Mouse (Mus musculus) ES-E14 (cell line): ENCODE measurements around the gene 2610044O15Rik8. TPM values are rescaled to one million over a fixed set of nuclear protein-coding genes. Genes with fewer than 3 reads are reported as not detected.
"Not testable (repeated sequence)": the region's sequence is repeated elsewhere in the genome, so short reads cannot be mapped to it uniquely, and the experiment has no call there.

Experiments used
- DNase-seq: peaks from one replicate; pipeline ENCODE4 v3.0.0-alpha.2; 2013; ENCODE audit warnings: low read depth, low spot score
- H3K27ac ChIP-seq: 2 replicates; pipeline ENCODE4 v1.5.1; 2012; ENCODE audit warnings: low read depth, mild to moderate bottlenecking, low read length, moderate library complexity, mixed read lengths; ENCODE audit not compliant: poor library complexity, insufficient read depth, severe bottlenecking
- H3K36me3 ChIP-seq: 2 replicates; pipeline ENCODE4 v1.6.1; 2012; ENCODE audit warnings: mild to moderate bottlenecking, low read length, moderate library complexity, mixed read lengths; ENCODE audit not compliant: control insufficient read depth, poor library complexity, insufficient read depth, severe bottlenecking
- H3K4me1 ChIP-seq, 2 experiments: fragments of 150-350 bp in 1 of 2; sonication (generic) in 1 of 2; 2 replicates each; pipeline ENCODE4 v1.6.1; 2012; ENCODE audit warnings: low read length in 2 of 2, mild to moderate bottlenecking in 1 of 2, mixed read lengths in 1 of 2; ENCODE audit not compliant: control insufficient read depth in 2 of 2, insufficient read depth in 2 of 2, poor library complexity in 1 of 2
- H3K4me3 ChIP-seq, 2 experiments: fragments of 150-350 bp in 1 of 2; sonication (generic) in 1 of 2; 2 replicates each; pipeline ENCODE4 v1.5.1; 2012; ENCODE audit warnings: low read length in 2 of 2, low read depth in 1 of 2, mild to moderate bottlenecking in 1 of 2, mixed read lengths in 1 of 2; ENCODE audit not compliant: insufficient read depth in 1 of 2, poor library complexity in 1 of 2, severe bottlenecking in 1 of 2
- H3K9ac ChIP-seq: 2 replicates; pipeline ENCODE4 v1.6.1; 2012; ENCODE audit warnings: low read depth, mild to moderate bottlenecking, low read length, mixed read lengths; ENCODE audit not compliant: poor library complexity, insufficient read depth, severe bottlenecking
- H3K9me3 ChIP-seq: fragments of 150-350 bp; sonication (generic); 2 replicates; pipeline ENCODE4 v1.6.1; 2012; ENCODE audit warnings: low read depth, mild to moderate bottlenecking, low read length; ENCODE audit not compliant: control insufficient read depth, insufficient read depth
- CHD2 ChIP-seq: IDR thresholded peaks from 2 replicates; pipeline ENCODE4 v1.6.1; 2014; ENCODE audit warnings: mild to moderate bottlenecking, low read depth, low read length, inconsistent platforms
- HCFC1 ChIP-seq: IDR thresholded peaks from 2 replicates; pipeline ENCODE4 v1.6.1; 2012; ENCODE audit warnings: low read length, inconsistent platforms, borderline replicate concordance; ENCODE audit not compliant: insufficient read depth
- MAFK ChIP-seq: IDR thresholded peaks from 2 replicates; pipeline ENCODE4 v1.6.1; 2014; ENCODE audit warnings: mild to moderate bottlenecking, low read depth, low read length, inconsistent platforms; ENCODE audit not compliant: insufficient read depth
- ZC3H11A ChIP-seq: IDR thresholded peaks from 2 replicates; pipeline ENCODE4 v1.6.1; 2012; ENCODE audit warnings: low read depth, mild to moderate bottlenecking, inconsistent platforms, low read length, borderline replicate concordance
- ZNF384 ChIP-seq: IDR thresholded peaks from 2 replicates; pipeline ENCODE4 v1.6.1; 2012; ENCODE audit warnings: low read depth, low read length, inconsistent platforms
- in situ Hi-C, 2 experiments: fragments of 600-800 bp; cut with MboI; formaldehyde crosslinking; loops; one replicate each; pipeline ENCODE4 v1.15.1; 2025; ENCODE audit warnings: low sequenced_read_pairs in 2 of 2, inconsistent platforms in 1 of 2; ENCODE audit not compliant: unreplicated experiment in 2 of 2
- total RNA-seq: library from RNA; depleted of rRNA; stranded (reverse); fragments of 300-350 nt; gene quantifications from 2 replicates; pipeline ENCODE4 v1.2.3, GENCODE M21; 2012; rRNA removed

2610044O15Rik8 gene
- 17.4 TPM in 2 replicates for total RNA-seq

GRCm38 (mm10) chr8:129234027-129234733 lies at the start of gene 2610044O15Rik8:
2610044O15Rik8 (minus strand) TSS chr8:129234406.
- in situ Hi-C loops, result no loop called here
- Histone ChIP-seq H3K4me3 (peak within 1 kb of the TSS; percentile 78 to 90), H3K9ac (peak within 1 kb of the TSS; percentile 84), H3K4me1 (no peaks in the 10 kb centered on the region; a peak in 1 of 4 replicates), H3K36me3 (no peaks in the 10 kb centered on the region), H3K9me3 (no peaks in the 10 kb centered on the region), H3K27ac (peak within 1 kb of the TSS; percentile 71)
- TF ChIP-seq CHD2, result no peak
- TF ChIP-seq ZC3H11A, result no peak
- DNase-seq, result peak; percentile 79

DNA sequence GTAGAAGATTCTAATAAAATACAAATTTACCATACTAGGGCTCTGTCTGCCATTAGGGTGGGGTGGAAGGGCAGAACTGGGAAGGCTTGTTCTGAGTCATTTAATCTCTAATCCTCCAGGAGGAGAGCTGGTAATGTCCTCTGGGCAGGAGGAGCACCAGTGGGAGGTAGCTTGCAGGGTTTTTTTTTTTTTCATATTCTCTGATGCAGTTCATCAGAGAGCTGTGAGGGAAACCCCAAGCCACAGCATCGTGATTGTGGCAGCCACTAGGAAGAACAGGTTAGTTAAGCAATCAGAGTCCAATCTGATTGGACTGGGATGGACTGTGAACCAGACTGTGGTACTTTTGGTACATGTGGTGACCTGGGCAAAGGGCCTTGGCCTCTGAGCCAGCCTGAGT lies 31.7 kb upstream of the 2610044O15Rik8 start:
- Histone ChIP-seq H3K27ac (no peak overlapping the region), H3K4me1 (no peaks in the 10 kb centered on the region), H3K36me3 (peaks cover 17% of the 10 kb centered on the region), H3K9ac (no peak overlapping the region), H3K4me3 (no peak overlapping the region), H3K9me3 (peaks cover 20% of the 10 kb centered on the region)
- in situ Hi-C loops, result no loop called here
- no peak for DNase-seq
- TF ChIP-seq ZNF384 (no peak), HCFC1 (no peak), CHD2 (no peak), MAFK (no peak), ZC3H11A (no peak)

DNA sequence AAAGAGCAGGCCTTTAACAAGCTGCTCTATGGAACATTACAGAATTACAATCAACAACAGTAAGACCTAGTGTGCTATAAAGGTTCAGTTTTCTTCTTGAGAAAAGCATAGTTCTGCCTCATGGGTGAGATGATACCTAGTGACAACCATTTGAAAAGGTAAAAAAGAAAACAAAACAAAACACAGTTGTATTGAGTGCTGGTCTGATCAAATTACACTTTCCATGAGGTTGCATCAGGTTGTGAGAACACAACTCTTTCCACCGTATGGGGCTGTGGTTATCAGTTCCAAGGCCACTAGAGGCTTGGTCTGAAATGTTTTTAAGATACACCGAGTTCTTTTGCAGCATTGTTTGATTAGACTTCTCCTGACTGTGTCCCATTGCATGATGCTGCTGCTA lies 30.1 kb upstream of the 2610044O15Rik8 start:
- TF ChIP-seq HCFC1 (no peak), ZNF384 (no peak), CHD2 (no peak), MAFK (no peak), ZC3H11A (no peak)
- in situ Hi-C loops, result no loop called here
- H3K9me3 ChIP-seq, result peaks cover 12% of the 10 kb centered on the region
- no peak for DNase-seq
- peaks cover 12% of the 10 kb centered on the region for H3K36me3 ChIP-seq
- no peak overlapping the region for H3K27ac ChIP-seq
- no peaks in the 10 kb centered on the region for H3K4me1 ChIP-seq
- no peak overlapping the region for H3K9ac ChIP-seq
- peak overlapping the region in 1 of 2 experiments; percentile 19; a peak in 2 of 4 replicates for H3K4me3 ChIP-seq

DNA sequence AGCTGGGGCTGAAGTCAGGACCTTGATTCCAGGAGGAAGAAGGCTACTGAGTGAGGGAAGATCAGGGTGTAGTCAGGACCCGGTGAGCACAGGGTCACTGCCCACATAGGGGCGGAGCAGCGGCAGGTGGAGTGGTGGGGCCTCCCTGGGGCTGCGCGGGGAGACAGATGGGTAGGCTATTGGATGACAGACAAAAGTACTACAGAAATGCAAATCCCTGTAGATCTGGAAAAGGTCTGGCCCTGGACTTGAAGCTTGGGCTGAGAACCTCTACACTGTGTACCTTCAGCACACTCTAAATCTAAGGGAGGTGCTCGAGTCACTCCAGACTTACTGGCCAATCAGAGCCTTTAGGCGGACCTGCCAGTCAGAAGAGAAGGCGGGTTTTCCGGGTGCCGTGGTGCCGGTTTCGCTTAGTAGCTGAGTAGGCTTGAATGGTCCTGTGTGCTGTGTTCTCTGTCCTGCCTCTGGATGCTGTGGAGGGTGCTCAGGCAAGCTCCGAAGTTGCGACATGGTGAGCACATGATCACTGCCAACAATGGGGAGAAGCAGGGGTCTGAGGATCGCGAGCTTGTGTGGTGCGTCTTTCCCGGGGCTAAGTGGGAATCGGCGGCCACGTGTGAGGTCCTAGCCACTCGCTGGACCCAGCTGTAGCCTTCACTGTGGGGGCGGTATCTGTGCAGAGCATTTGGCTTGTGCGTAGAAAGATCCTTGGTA lies 29.2 kb upstream of the 2610044O15Rik8 start:
- in situ Hi-C loops, H3K36me3 ChIP-seq, H3K4me1 ChIP-seq, H3K9me3 ChIP-seq: not testable (repeated sequence)
- peak overlapping the region; percentile 81 to 88 for H3K4me3 ChIP-seq
- peak overlapping the region; percentile 84 for H3K9ac ChIP-seq
- peak overlapping the region; percentile 71; the same call in 1 of the 2 replicates for H3K27ac ChIP-seq
- DNase-seq, result peak; percentile 45

DNA sequence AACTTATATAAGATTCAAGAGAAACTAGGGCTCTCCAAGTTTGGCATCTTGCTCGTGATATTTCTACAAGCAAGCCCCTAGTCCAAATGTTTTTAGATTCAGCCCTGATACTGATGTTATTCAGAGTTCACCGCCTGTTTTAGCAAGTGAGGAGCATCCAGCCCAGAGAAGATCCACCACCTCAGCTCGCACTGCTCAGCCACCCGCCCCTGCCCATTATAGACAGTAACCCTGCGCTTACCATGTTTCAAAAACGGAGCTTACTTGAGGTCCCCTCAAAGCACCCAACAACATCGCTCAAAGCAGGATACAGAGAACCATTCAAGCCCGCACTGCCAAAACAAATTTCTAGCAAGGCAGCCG lies 561 bp downstream of the 2610044O15Rik8 start:
- Histone ChIP-seq H3K9me3 (no peaks in the 10 kb centered on the region), H3K9ac (peak overlapping the region; percentile 84), H3K4me1 (no peaks in the 10 kb centered on the region; a peak in 1 of 4 replicates), H3K36me3 (no peaks in the 10 kb centered on the region), H3K27ac (no peak overlapping the region), H3K4me3 (peak overlapping the region; percentile 78 to 90)
- no peak for DNase-seq
- in situ Hi-C loops, result no loop called here
- TF ChIP-seq CHD2 (no peak), MAFK (no peak), HCFC1 (no peak), ZC3H11A (no peak), ZNF384 (no peak)
